Mouse (Mus musculus) testis, adult 10 weeks (tissue): ENCODE measurements around the gene Hibch. TPM values are rescaled to one million over a fixed set of nuclear protein-coding genes. Genes with fewer than 3 reads are reported as not detected.

ENCODE experiments used
- polyA plus RNA-seq: library from polyadenylated mRNA; stranded (reverse); fragments of 350-450 nt; fragmentation: Illumina TruSeq; extraction: RNeasy Lipid Tissue Mini Kit (QIAGEN cat#74804); gene quantifications from one replicate; pipeline ENCODE4 v1.2.3, GENCODE M21; 2014; ENCODE audit warnings: low read depth, low replicate concordance

The Hibch gene
- polyA plus RNA-seq: 20.5 TPM

DNA sequence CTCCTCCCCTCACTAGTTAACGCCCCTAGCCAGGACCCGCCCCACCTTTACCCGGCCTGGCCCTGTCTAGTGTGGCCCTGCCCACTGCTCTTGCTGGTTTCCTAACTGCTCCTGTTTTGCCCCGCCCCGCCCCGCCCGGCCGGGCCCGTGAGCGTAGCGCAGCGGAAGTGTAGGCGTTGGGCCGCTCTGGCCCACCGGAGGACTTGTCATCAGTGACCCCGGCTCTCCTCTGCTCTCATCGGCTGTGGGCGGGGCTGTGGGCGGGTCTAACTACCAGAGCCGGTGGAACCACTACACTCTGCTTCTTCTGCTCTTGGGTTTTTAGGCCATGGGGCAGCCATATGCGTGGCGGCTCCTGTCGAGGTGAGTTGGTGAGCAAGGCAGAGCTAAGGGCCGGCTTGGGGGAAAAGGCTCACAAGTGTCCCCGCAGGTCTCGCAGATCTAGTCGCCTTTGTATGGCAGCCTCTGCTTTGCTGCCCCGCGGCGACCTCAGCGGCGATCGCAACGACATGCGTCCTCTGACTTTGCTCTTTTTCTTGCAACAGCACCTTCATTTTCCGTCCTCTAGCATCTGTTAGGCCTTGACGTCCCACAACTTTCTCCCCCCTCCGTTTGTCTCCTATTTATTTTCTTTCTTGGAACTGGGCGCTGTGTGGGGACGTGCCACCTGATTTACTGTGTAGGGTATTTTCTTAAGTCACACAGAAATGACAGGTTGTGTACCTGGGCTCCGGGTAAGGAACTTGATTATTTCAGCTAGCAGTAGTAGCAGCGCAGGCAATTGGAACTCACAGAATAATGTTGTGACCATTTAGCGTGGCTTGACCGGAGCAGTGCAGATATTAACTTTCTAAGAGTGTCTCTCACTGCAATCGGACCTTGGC is at the start of gene Hibch:
Gene Hibch (plus strand): TSS at position 148 of the 884 bp plus-strand sequence.

DNA sequence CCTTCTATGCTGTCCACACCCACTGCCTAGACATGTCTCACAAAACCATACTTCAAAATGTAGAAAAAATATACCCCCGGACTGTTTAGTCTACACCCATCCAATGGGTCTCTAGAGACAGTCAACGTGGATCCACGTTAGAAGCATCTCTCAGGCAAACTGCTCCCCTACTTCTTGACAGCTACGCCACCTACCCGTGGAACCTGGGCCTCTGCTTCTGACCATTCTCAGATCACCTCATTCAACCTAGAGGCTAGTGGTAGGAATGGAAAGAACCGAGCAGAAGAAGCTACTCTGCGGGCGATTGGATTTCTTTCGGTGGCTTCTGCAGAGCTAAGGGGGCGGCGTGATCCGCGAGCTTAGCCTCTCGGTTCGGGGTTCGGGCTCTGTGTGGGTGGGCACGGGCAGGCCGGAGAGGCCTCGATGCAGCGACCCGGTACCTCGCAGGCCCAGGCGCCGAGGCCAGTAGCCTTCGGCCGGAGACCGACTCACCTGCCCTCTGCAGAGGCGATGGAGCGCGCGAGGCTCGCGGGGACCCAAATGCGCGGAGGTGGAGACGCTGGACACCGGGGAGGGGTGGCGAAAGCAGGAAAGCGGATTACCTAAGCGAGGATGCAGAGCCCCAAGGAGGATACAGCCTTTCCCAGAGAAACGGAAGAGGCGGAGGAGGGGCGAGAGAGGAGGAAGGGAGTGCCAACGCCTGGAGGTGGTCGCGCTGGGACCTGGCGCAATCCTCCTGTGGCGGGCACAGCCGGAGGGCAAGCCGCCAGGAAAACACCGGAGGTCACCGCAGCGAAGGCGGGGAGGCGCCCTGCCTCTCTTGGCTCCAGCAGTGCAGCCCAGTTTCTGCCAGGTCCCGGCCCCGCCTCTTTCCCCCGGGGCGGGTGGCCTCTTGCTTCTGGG is 27.6 kb upstream of the Hibch start, which contains the start of gene Inpp1:
Gene Inpp1 (minus strand): TSS at position 779 of the 903 bp plus-strand sequence.

Other genes with a start within 250 kb of the Hibch start
- gene Nemp2, start 214.2 kb upstream of the Hibch start, polyA plus RNA-seq: 19.2 TPM
- gene Mfsd6, start 117.5 kb upstream of the Hibch start, polyA plus RNA-seq: 6.5 TPM
- 43.4 TPM for gene Inpp1, start 27.2 kb upstream of the Hibch start, polyA plus RNA-seq
- 251 TPM for gene 1700019D03Rik, start 175.2 kb downstream of the Hibch start, polyA plus RNA-seq
- gene Mstn, start 216.7 kb downstream of the Hibch start, polyA plus RNA-seq: 0.10 TPM